9 mouse cellular contexts compared by ENCODE assay signal in the genomic region with DNA sequence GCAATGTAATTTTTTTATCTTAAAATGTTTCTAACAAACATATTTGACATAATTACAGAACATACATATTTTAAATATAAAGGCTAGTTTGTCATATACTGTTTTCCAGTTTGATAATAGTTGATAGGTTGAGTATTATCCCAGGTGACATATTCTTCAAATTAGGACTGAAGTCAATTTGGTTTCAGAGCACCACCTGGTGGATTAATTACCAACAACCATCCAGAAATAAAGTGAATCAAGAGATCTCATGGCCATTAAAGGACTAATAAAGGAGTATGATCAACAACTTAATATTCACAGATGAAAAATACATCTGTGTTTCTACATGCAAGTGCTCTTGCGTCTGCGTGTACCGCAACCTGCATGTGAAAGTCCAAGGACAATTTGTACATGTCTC. TPM values are rescaled to one million over a fixed set of nuclear protein-coding genes. Genes with fewer than 3 reads are reported as not detected.
DNase-seq lines count a peak whose midpoint lies in the region; ATAC-seq and TF ChIP-seq lines count a peak whose summit lies in the region.
"Had no signal": no experiment of that assay in that cellular context is flagged by ENCODE, and none has a peak within 500 bp of the region (broad histone marks: within the 10 kb centered on the region; RNA-seq: fewer than 3 reads in every experiment).

No protein-coding gene starts in this region.

- no peak overlapping the region for H3K4me3 ChIP-seq in hindbrain, embryonic 11.5 days (ENCODE audit: low read depth, low read length)
- H3K4me3 ChIP-seq in hindbrain, embryonic 12.5 days: no peak overlapping the region
- no peak overlapping the region for H3K4me3 ChIP-seq in lung, embryonic 14.5 days (ENCODE audit: low read depth, low read length)
- H3K4me3 ChIP-seq: neural tube, embryonic 15.5 days had no signal

- WGBS in hindbrain, embryonic 11.5 days: 85% methylated on average over 3 of the region's 3 CpGs
- 89% methylated on average over 3 of the region's 3 CpGs for WGBS in hindbrain, embryonic 12.5 days
- WGBS in lung, embryonic 14.5 days: 87% methylated on average over 3 of the region's 3 CpGs

- H3K27ac ChIP-seq in hindbrain, embryonic 11.5 days (ENCODE audit: low read depth, low read length): no peak overlapping the region
- H3K27ac ChIP-seq in hindbrain, embryonic 12.5 days: no peak overlapping the region
- H3K27ac ChIP-seq in lung, embryonic 14.5 days (ENCODE audit: low read depth): no peak overlapping the region
- H3K27ac ChIP-seq: neural tube, embryonic 15.5 days had no signal

- no peak overlapping the region for H3K9ac ChIP-seq in hindbrain, embryonic 11.5 days (ENCODE audit: low read depth, low read length)
- no peak overlapping the region for H3K9ac ChIP-seq in hindbrain, embryonic 12.5 days
- no peak overlapping the region for H3K9ac ChIP-seq in lung, embryonic 14.5 days
- H3K9ac ChIP-seq: neural tube, embryonic 15.5 days had no signal

- TF ChIP-seq POLR2A in brain, embryonic 14.5 days (IDR thresholded peaks at IDR 0.05; ENCODE audit: borderline replicate concordance, extremely low read depth, insufficient read depth, insufficient read length, poor library complexity, severe bottlenecking): no peak

- no peaks in the 10 kb centered on the region for H3K9me3 ChIP-seq in hindbrain, embryonic 11.5 days (ENCODE audit: control insufficient read depth, low read length)
- no peaks in the 10 kb centered on the region; the same call in 1 of the 2 replicates for H3K9me3 ChIP-seq in hindbrain, embryonic 12.5 days (replicated peaks)
- H3K9me3 ChIP-seq in lung, embryonic 14.5 days (ENCODE audit: low read depth, low read length): no peaks in the 10 kb centered on the region
- H3K9me3 ChIP-seq: neural tube, embryonic 15.5 days had no signal

- H3K4me1 ChIP-seq in hindbrain, embryonic 11.5 days (replicated peaks; ENCODE audit: control insufficient read depth, insufficient read depth, low read length): no peaks in the 10 kb centered on the region
- no peaks in the 10 kb centered on the region for H3K4me1 ChIP-seq in hindbrain, embryonic 12.5 days
- no peaks in the 10 kb centered on the region for H3K4me1 ChIP-seq in lung, embryonic 14.5 days (ENCODE audit: insufficient read depth)
- H3K4me1 ChIP-seq: neural tube, embryonic 15.5 days had no signal

- no peak for ATAC-seq in hindbrain, embryonic 11.5 days (ENCODE audit: low FRiP score)
- ATAC-seq in hindbrain, embryonic 12.5 days (ENCODE audit: low FRiP score): no peak
- ATAC-seq in lung, embryonic 14.5 days (ENCODE audit: insufficient read depth): no peak

- no peaks in the 10 kb centered on the region for H3K27me3 ChIP-seq in hindbrain, embryonic 11.5 days (ENCODE audit: control insufficient read depth, insufficient read depth, low read length)
- H3K27me3 ChIP-seq in hindbrain, embryonic 12.5 days: no peaks in the 10 kb centered on the region
- no peaks in the 10 kb centered on the region for H3K27me3 ChIP-seq in lung, embryonic 14.5 days (ENCODE audit: insufficient read depth, low read length)
- H3K27me3 ChIP-seq: neural tube, embryonic 15.5 days had no signal

- H3K36me3 ChIP-seq in hindbrain, embryonic 11.5 days (ENCODE audit: control insufficient read depth, insufficient read depth, low read length): no peaks in the 10 kb centered on the region
- no peaks in the 10 kb centered on the region for H3K36me3 ChIP-seq in hindbrain, embryonic 12.5 days
- H3K36me3 ChIP-seq in lung, embryonic 14.5 days (ENCODE audit: insufficient read depth): no peaks in the 10 kb centered on the region
- H3K36me3 ChIP-seq: neural tube, embryonic 15.5 days had no signal

- TF ChIP-seq CTCF in lung, embryonic 14.5 days (IDR thresholded peaks at IDR 0.05; ENCODE audit: low read depth): peak; percentile 47
- TF ChIP-seq CTCF in brain, embryonic 14.5 days (IDR thresholded peaks at IDR 0.05; ENCODE audit: borderline replicate concordance, extremely low read depth, insufficient read depth, insufficient read length): no peak

- DNase-seq in hindbrain, embryonic 11.5 days (ENCODE audit: low spot score): peak; percentile 4
- peak; percentile 50 for DNase-seq in lung, embryonic 14.5 days
- DNase-seq in lung, postnatal 4 days: no peak
- peak; percentile 56 for DNase-seq in brain, embryonic 14.5 days (ENCODE audit: low read depth)
- DNase-seq in MN1 (ENCODE audit: low spot score): no peak
- no peak for DNase-seq in neural tube, embryonic 10.5 days (ENCODE audit: extremely low spot score, low spot score)
- DNase-seq: thymus, postnatal 4 days had no signal

- H3K4me2 ChIP-seq in hindbrain, embryonic 11.5 days (replicated peaks; ENCODE audit: low read depth, low read length): no peak overlapping the region
- H3K4me2 ChIP-seq in hindbrain, embryonic 12.5 days (replicated peaks): no peak overlapping the region
- no peak overlapping the region for H3K4me2 ChIP-seq in lung, embryonic 14.5 days
- H3K4me2 ChIP-seq: neural tube, embryonic 15.5 days had no signal

RNA-seq across cellular contexts. Expression of gene Nmu, which starts 50.3 kb away (rescaled TPM):
- polyA plus RNA-seq in hindbrain, embryonic 11.5 days (2014; fragmentation: Nextera tagmentation; extraction: Ambion mirVana): not detected in 2 replicates
- 0.27 TPM in 1 of 2 replicates, not detected in the other for polyA plus RNA-seq in hindbrain, embryonic 12.5 days (2016; fragmentation: Nextera tagmentation; extraction: Ambion mirVana)
- polyA plus RNA-seq in lung, embryonic 14.5 days (2014; fragmentation: Nextera tagmentation; extraction: Ambion mirVana): 0.23 and 0.30 TPM in 2 replicates
- 0.21 TPM in 1 of 2 replicates, not detected in the other for polyA plus RNA-seq in brain, embryonic 14.5 days (2012; rRNA removed)

Comparison
In these comparisons a context has a peak if more than half of its experiments do, and no peak if none do; other contexts are left out.
1. DNase-seq: peak in hindbrain, embryonic 11.5 days (single experiment), lung, embryonic 14.5 days (single experiment) and brain, embryonic 14.5 days (single experiment); none in lung, postnatal 4 days (0 of 2), MN1 (single experiment) and neural tube, embryonic 10.5 days (single experiment).